Mouse (Mus musculus): ENCODE data around the gene Sox15. TPM values are rescaled to one million over a fixed set of nuclear protein-coding genes. Genes with fewer than 3 reads are reported as not detected.
"Not testable (repeated sequence)": the region's sequence is repeated elsewhere in the genome, so short reads cannot be mapped to it uniquely, and the experiment has no call there.

Sox15 gene
- polyA plus RNA-seq, 1 experiment from 2014 or later: not detected

DNA sequence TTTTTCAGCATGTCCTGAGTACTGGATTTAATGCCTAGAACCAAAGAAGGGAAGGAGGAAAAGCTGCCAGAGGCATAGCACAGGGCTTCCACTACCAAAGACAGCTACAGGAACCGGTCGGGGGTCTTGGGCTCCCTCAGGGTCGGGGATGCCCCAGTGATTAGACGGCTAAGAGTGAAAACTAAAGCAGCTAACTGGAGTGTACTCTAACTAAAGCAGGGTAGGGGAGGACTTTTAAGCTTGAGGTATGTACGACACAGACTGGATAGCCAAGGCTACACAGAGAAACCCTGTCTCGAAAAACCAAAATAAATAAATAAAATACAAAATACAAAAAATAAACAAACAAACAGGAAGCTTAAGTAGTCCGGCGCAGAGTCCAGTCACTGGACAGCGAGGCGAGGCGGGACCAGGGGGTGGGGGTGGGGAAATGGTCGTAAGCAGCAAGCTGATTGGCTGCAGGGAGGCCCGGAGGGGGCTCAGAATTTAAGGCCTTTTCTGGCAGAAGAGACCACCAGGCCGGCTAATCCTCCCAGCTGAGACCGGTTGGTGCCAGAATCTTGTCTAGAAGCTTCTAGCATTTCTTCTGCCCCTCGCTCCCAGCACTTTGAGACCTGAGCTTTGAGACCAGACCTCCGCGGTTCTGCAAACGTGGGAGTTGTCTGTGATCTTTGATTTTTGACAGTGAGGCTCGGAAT lies 33.4 kb upstream of the Sox15 start, which contains the start of gene Sat2:
Gene Sat2 (plus strand): TSS at position 454 of the 698 bp plus-strand sequence.
- Histone ChIP-seq H3K4me1 (peaks cover 34% of the 10 kb centered on the region), H3K36me3 (replicated peaks) (0 out of 2 replicates have a peak, but pooled peaks cover 2% of the 10 kb centered on the region), H3K27ac (peak within 1 kb of the TSS; percentile 93), H3K4me3 (peak within 1 kb of the TSS; percentile 59), H3K27me3 (ENCODE audit: poor library complexity, severe bottlenecking) (peaks cover 14% of the 10 kb centered on the region), H3K9me3 (no peaks in the 10 kb centered on the region)
- DNase-seq (ENCODE audit: extremely low spot score, low spot score): peak; percentile 86
- under 1% methylated on average over 20 of the region's 20 CpGs for WGBS

DNA sequence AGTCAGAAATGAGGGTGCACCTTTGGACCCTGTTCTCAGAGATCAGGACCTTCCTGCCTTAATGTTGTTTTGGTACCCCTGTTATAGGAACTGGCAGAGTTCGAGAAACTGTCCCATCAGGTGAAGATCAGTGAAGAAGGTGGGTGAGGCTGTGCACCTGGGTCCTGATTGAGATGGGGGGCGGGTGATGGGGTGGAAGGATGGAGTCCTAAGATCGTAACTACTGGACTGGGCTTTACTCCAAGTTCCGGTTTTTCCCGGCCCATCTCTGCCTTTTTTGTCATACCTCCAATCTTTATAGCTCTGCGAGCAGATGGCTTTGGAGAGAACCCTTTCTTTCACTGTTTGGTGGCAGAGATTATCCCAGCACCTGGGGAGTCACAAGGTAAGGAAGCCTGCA lies 32.7 kb upstream of the Sox15 start:
- WGBS: 59% methylated on average over 6 of the region's 6 CpGs
- no peak for DNase-seq (ENCODE audit: extremely low spot score, low spot score)
- Histone ChIP-seq H3K36me3 (replicated peaks) (0 out of 2 replicates have a peak, but pooled peaks cover 2% of the 10 kb centered on the region), H3K4me1 (peaks cover 33% of the 10 kb centered on the region), H3K4me3 (peak overlapping the region; percentile 59), H3K27ac (peak overlapping the region; percentile 93), H3K9me3 (no peaks in the 10 kb centered on the region), H3K27me3 (ENCODE audit: poor library complexity, severe bottlenecking) (peaks cover 7% of the 10 kb centered on the region; the same call in 1 of the 2 replicates)

DNA sequence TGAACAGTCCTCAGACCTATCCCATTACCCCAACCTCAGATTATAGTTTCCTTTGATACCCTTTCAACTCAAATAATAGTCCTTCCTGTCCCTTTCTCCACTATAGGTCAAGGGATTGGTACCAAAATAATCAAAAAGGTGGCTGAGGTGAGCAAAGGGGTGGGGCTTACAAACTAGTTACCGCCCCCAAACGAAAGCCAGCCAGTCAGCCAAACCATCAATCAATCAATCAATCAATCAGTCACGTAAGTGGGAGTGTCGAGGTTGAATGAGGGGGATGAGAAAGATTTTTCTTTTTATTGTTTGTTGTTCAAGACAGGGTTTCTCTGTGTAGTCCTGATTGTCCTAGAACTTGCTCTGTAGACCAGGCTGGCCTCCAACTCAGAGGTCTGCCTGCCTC lies 32.1 kb upstream of the Sox15 start:
- Histone ChIP-seq H3K27ac (peak overlapping the region; percentile 93; the same call in 1 of the 2 replicates), H3K36me3 (replicated peaks) (0 out of 2 replicates have a peak, but pooled peaks cover 2% of the 10 kb centered on the region), H3K4me1 (peaks cover 27% of the 10 kb centered on the region), H3K4me3 (peak overlapping the region; percentile 59), H3K9me3 (no peaks in the 10 kb centered on the region), H3K27me3 (ENCODE audit: poor library complexity, severe bottlenecking) (0 out of 2 replicates have a peak, but pooled peaks cover 1% of the 10 kb centered on the region)
- no peak for DNase-seq (ENCODE audit: extremely low spot score, low spot score)
- 75% methylated on average over 4 of the region's 4 CpGs for whole genome bisulfite sequencing

DNA sequence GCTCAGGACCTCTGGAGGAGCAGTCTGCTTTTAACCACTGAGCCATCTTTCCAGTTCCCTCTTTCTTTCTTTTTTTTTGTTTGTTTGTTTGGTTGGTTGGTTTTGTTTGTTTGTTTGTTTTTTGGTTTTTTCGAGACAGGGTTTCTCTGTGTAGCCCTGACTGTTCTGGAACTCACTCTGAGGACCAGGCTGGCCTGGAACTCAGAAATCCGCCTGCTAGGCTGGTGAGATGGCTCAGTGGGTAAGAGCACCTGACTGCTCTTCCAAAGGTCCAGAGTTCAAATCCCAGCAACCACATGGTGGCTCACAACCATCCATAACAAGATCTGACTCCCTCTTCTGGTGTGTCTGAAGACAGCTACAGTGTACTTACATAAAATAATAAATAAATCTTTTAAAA lies 30.8 kb upstream of the Sox15 start:
- WGBS: 87% methylated on average over 2 of the region's 2 CpGs

DNA sequence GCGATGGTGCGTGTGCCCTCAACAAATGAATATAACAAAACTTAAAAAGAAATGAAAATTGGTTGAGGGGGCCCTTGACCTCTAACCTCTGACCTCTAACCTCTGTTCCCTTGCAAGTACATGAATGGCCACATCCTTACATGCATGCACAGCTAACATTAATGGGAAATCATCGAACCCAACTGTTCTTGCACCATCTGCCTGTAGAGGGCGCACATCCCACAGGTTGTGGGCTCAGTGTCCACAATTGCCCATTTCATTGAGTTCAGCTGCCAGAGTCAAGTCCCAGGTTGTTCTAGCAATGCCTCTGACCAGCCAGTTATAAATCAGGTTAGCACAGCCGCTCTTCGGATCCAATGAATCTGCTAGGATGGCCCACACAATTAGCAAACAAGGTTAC lies 26.8 kb upstream of the Sox15 start:
- peak; percentile 79 for DNase-seq (ENCODE audit: extremely low spot score, low spot score)
- H3K27ac ChIP-seq: no peak overlapping the region
- H3K4me3 ChIP-seq: no peak overlapping the region
- WGBS: 35% methylated on average over 6 of the region's 6 CpGs
- peaks cover 10% of the 10 kb centered on the region for H3K4me1 ChIP-seq
- H3K9me3 ChIP-seq: no peaks in the 10 kb centered on the region
- 0 out of 2 replicates have a peak, but pooled peaks cover under 1% of the 10 kb centered on the region for H3K36me3 ChIP-seq (replicated peaks)
- no peaks in the 10 kb centered on the region for H3K27me3 ChIP-seq (ENCODE audit: poor library complexity, severe bottlenecking)

More for the DNA sequence above, 30.8 kb upstream of the Sox15 start:
- not testable (repeated sequence) for H3K27ac ChIP-seq; H3K36me3 ChIP-seq (replicated peaks); DNase-seq (ENCODE audit: extremely low spot score, low spot score); H3K9me3 ChIP-seq; H3K4me3 ChIP-seq; H3K27me3 ChIP-seq (ENCODE audit: poor library complexity, severe bottlenecking)
- H3K4me1 ChIP-seq: peaks cover 23% of the 10 kb centered on the region

DNA sequence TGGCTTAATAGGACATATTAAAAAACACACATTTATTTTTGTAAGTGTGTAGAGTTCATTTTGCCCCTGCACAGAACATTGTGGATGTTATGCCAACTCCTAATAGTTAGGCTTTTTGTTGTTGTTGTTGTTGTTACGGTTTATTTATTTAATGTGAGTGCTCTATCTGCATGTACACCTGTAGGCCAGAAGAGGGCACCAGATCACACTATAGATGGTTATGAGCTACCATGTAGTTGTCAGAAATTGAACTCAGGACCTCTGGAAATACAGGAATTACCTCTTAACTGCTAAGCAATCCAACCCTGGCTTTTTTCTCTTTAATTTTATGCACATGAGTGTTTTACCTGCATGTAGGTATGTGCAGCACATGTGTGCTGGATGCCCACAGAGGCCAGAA lies 25.3 kb upstream of the Sox15 start:
- H3K4me3 ChIP-seq: no peak overlapping the region; the same call in 1 of the 2 replicates
- no peak for DNase-seq (ENCODE audit: extremely low spot score, low spot score)
- H3K27ac ChIP-seq: no peak overlapping the region
- 70% methylated on average over 1 of the region's 1 CpGs for WGBS
- H3K27me3 ChIP-seq (ENCODE audit: poor library complexity, severe bottlenecking): no peaks in the 10 kb centered on the region
- H3K4me1 ChIP-seq: peaks cover 23% of the 10 kb centered on the region
- no peaks in the 10 kb centered on the region; the same call in 1 of the 2 replicates for H3K36me3 ChIP-seq (replicated peaks)
- H3K9me3 ChIP-seq: no peaks in the 10 kb centered on the region

DNA sequence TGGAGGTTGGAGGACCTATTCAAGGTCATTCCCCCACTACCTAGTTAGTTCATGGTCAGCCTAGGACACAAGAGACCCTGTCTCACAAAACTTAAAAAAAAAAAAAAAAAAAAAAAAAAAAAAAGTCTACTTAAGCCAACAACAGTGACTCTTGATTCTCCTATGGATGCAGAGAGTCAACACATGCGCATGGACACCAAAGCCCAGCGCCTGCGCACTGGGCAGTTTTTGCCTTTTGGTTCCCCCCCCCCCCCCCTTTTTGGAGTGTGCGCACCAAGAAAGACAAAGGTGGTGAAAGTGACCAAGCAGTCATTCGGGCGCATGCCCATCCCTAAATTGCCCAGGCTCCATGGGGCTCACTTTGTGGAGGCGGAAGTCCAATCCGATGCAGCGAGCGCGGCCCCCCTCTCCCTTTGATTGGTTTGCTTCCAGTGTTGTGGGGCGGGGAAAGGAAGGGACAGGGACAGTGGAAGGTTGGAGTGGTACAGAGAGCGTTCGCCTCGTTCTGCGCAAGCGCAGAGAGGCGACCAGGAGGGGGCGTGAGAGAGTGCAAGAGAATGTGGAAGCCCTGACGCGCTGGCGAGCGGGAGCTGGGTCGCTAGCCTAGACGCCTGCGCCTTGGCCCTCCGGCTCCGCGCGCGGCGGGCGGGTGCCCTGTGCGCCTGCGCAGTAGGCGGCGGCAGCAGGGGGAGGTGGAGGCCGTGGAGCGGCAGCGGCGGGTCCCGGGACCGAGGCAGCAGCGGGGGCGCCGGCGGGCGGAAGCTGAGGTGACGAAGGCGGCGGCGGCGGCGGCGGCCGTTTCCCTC lies 22.6 kb upstream of the Sox15 start, which contains the start of gene Fxr2:
Gene Fxr2 (plus strand): TSS at position 707 of the 806 bp plus-strand sequence.
- Histone ChIP-seq H3K27ac (peak within 1 kb of the TSS; percentile 99), H3K4me1 (peaks cover 33% of the 10 kb centered on the region), H3K27me3 (ENCODE audit: poor library complexity, severe bottlenecking) (no peaks in the 10 kb centered on the region), H3K4me3 (peak within 1 kb of the TSS; percentile 99), H3K36me3 (replicated peaks) (peaks cover 22% of the 10 kb centered on the region), H3K9me3 (no peaks in the 10 kb centered on the region)
- peak; percentile 100 for DNase-seq (ENCODE audit: extremely low spot score, low spot score)
- under 1% methylated on average over 49 of the region's 56 CpGs for WGBS

DNA sequence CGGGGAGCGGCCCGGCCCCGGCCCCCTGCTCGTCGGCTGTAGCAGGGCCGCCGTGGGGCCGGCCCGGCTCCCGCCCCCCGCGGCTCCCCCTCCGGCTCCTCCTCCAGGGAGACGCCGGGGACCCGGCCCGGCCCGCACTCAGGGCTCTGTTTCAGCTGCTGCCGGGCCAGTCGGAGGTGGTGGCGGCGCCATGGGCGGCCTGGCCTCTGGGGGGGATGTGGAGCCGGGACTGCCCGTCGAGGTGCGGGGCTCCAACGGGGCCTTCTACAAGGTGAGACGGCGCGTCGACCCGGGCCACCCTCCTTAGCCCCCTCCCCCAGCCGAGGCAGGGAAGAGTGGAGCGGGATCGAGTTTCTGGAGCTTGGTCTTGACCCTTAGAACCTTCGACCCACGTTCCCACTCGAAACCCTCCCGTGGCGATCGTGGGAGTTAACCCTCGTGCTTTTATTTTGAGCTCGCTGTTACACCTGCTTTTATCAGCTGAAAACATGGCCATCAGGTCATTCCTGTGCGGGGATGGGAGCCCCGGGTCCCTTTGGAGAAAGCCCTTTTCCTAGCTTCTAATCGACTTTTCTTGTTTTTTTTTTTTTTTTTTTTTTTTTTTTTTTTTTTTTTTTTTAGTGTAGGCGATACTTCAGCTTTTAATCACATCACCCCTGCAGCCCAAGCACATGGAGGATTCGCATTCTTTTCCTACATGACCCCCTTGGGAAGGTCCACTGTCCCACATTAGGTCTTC lies 21.8 kb upstream of the Sox15 start:
- Histone ChIP-seq H3K36me3 (replicated peaks) (peaks cover 30% of the 10 kb centered on the region), H3K4me1 (peaks cover 33% of the 10 kb centered on the region)
- WGBS: under 1% methylated on average over 49 of the region's 50 CpGs

DNA sequence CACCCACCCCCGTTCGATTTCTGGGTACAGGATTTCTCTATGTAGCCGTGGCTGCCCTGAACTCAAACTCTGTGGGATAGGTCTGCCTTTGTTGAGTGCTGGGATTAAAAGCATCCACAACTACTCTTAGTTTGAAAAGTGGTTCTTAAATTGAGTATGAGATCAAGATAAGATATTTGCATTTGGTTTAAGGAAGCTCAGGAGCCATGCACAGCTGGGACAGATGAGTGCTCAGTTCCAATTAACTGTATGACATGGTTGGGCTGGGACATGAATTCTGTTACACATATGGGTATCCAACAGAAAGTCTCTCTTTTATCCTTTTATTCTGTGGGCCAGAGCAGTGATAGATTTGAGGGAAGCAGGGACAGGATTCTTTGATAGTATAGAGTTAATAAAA lies 19.6 kb upstream of the Sox15 start:
- H3K4me3 ChIP-seq: peak overlapping the region; percentile 18; the same call in 1 of the 2 replicates
- no peak overlapping the region for H3K27ac ChIP-seq
- H3K4me1 ChIP-seq: peaks cover 33% of the 10 kb centered on the region
- 91% methylated on average over 3 of the region's 3 CpGs for WGBS
- no peak for DNase-seq (ENCODE audit: extremely low spot score, low spot score)
- peaks cover 51% of the 10 kb centered on the region for H3K36me3 ChIP-seq (replicated peaks)
- no peaks in the 10 kb centered on the region for H3K27me3 ChIP-seq (ENCODE audit: poor library complexity, severe bottlenecking)
- no peaks in the 10 kb centered on the region for H3K9me3 ChIP-seq

More for the DNA sequence above, 21.8 kb upstream of the Sox15 start:
- H3K4me3 ChIP-seq: peak overlapping the region; percentile 99
- peak overlapping the region; percentile 99 for H3K27ac ChIP-seq
- no peaks in the 10 kb centered on the region for H3K27me3 ChIP-seq (ENCODE audit: poor library complexity, severe bottlenecking)
- DNase-seq (ENCODE audit: extremely low spot score, low spot score): no peak
- H3K9me3 ChIP-seq: no peaks in the 10 kb centered on the region

DNA sequence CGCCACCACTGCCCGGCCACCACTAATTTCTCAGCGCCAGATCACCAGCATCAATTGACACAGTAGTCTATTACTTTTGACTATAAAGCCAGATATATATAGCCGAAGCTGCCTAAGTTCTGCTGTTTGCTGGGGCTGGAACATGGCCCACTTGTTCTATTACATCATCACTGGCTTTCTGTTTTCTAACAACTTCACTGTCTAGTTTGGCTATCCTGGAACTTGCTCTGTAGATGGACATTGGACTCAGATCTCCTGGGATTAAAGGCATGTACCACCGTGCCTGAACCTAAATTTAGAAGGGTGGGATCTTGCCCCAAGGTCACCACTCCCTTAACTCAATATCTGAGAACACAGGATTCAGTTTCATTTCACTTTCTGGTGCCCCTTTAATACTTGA lies 9.3 kb upstream of the Sox15 start:
- Histone ChIP-seq H3K4me1 (no peaks in the 10 kb centered on the region), H3K27ac (no peak overlapping the region), H3K36me3 (replicated peaks) (peaks cover 99% of the 10 kb centered on the region), H3K4me3 (no peak overlapping the region), H3K9me3 (no peaks in the 10 kb centered on the region), H3K27me3 (ENCODE audit: poor library complexity, severe bottlenecking) (no peaks in the 10 kb centered on the region)
- no peak for DNase-seq (ENCODE audit: extremely low spot score, low spot score)
- whole genome bisulfite sequencing: 94% methylated on average over 5 of the region's 5 CpGs

DNA sequence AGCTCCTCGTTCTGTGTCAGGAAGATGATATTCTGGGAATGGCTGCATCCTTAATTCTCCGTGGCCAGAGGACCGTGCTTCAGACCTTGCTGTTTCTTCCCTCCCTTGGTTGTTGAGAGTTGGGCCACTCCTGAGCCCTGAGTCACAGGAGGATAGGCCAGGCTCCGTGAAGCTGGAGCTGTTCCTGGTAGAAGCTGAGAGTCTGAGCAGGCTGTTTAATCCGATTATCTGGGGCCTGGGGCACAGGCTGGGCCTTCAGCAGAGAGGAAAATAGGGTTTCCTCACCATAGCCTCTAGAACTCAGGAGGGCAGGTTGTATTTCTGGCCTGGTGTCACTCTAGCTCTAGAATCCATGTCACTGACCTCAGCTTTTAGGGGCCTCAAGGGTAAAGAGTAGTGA lies 1.7 kb upstream of the Sox15 start:
- 0 out of 2 replicates have a peak overlapping the region, but pooled peaks have one; percentile 3 for H3K27ac ChIP-seq

DNA sequence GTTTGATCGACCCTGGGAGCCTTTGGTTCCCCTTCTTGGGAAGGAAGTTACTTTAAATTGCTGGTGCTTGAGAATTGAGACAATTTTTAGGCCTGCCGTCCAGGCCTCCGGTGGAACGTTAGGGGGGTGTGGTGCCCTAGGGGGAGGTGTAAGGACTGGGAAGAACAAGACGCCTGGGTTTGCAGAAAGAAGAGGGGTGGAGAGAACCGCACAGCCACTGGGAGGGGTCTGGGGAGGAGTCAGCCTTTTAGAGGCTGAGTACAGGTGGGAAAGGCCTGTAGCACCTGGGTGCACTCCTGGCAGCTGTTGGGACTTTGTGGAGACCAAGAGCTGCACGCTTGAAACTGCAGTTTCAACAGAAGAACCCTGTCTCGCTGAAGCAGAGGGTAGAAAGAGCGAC lies 354 bp upstream of the Sox15 start:
- 0 out of 2 replicates have a peak overlapping the region, but pooled peaks have one; percentile 56 for H3K27ac ChIP-seq
- H3K27me3 ChIP-seq (ENCODE audit: poor library complexity, severe bottlenecking): no peaks in the 10 kb centered on the region
- peak overlapping the region; percentile 29 for H3K4me3 ChIP-seq
- peaks cover 97% of the 10 kb centered on the region for H3K36me3 ChIP-seq (replicated peaks)
- DNase-seq (ENCODE audit: extremely low spot score, low spot score): no peak
- no peaks in the 10 kb centered on the region for H3K9me3 ChIP-seq
- H3K4me1 ChIP-seq: peaks cover 42% of the 10 kb centered on the region
- WGBS: 50% methylated on average over 9 of the region's 9 CpGs

More for the DNA sequence above, 1.7 kb upstream of the Sox15 start:
- DNase-seq (ENCODE audit: extremely low spot score, low spot score): no peak
- Histone ChIP-seq H3K27me3 (ENCODE audit: poor library complexity, severe bottlenecking) (no peaks in the 10 kb centered on the region), H3K9me3 (no peaks in the 10 kb centered on the region), H3K36me3 (replicated peaks) (peaks cover 97% of the 10 kb centered on the region), H3K4me3 (no peak overlapping the region), H3K4me1 (peaks cover 39% of the 10 kb centered on the region)
- 74% methylated on average over 5 of the region's 5 CpGs for whole genome bisulfite sequencing
